Mouse (Mus musculus): Measurements from ENCODE around the gene Por.
A peak's percentile ranks its signal among the peaks of the same experiment; 100 is the strongest.

The Por gene

DNA sequence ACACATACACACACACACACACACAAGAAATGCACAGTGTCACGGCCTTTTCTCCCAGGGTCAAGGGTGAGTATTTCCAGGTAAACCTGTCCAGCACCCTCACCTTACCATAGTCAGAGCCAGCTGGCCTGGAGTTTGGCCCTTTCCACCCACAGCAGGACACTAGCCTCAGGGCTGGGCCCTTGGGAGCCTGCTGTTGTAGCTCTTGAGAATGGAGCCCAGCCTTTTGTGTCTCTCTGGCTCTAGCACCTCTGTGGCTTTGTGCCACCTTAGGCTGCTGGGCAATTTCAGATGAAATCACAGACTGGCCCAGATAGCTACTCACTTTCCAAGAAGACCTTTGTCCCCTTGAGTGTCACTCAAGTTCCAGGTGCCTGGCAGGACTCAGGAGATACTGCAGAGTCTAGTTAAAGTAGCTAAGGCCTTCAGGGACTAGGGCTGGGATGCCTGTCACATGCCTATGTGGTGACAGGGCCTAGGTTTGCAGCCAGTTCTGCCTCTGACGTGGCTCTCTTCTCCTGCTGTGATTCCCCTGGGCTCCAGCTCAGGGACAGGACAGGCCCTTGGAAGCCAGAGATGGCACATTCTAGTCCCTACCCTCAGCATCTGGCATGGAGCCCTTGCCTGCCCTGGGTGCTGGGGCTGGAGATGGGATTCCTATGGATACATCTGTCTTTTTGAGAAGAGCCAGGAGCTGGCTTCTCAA is 57.0 kb downstream of the Por start:
- DNase-seq (ENCODE audit: low spot score in 2 of 2) = no peak

DNA sequence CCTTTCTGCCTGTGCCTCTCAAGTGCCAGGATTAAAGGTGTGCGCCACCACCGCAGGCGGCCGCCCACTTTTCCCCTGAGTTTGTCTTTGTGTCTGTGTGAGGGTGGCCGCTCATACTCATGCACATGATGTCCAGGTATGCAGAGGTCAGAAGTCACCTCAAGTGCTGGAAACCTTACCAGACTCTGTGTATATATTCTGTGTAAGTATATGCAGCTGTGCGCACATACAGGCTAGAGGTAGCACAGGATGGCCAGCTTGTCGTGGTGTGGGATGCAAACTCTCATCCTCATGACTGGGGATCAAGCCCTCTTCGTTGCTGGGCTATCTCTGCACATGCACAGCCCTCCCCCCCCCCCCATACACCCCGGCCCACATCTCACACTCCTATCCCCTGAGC is 58.0 kb downstream of the Por start:
- DNase-seq (ENCODE audit: low spot score in 2 of 2) = no peak

GRCm38 (mm10) chr5:135728361-135728760 is 58.5 kb downstream of the Por start:
- DNase-seq (ENCODE audit: low spot score in 2 of 2) = no peak

GRCm38 (mm10) chr5:135729351-135729750 is 59.5 kb downstream of the Por start:
- no peak for DNase-seq (ENCODE audit: low spot score in 2 of 2)

- no peak for DNase-seq (ENCODE audit: low spot score in 2 of 2)
These were observed 60.4 kb downstream of the Por start for GRCm38 (mm10) chr5:135730278-135730677.

DNA sequence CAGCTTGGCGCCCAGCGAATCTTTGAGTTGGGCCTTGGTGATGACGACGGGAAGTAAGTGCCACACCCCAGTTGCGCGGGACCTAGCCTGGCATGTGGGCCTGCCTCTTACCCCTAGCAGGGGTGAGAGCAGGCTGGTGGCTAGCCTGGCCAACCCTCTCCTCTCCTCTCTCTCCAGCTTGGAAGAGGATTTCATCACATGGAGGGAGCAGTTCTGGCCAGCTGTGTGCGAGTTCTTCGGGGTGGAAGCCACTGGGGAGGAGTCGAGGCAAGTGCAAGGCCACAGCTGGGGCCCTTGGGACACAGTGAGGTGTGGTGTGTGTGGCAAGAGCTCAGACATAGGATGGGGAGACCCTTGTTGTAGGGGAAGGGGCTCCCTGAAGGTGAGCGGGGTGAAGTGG is 61.1 kb downstream of the Por start:
- DNase-seq (ENCODE audit: low spot score in 2 of 2) = no peak

GRCm38 (mm10) chr5:135731322-135731721 is 61.5 kb downstream of the Por start:
- no peak for DNase-seq (ENCODE audit: low spot score in 2 of 2)

DNA sequence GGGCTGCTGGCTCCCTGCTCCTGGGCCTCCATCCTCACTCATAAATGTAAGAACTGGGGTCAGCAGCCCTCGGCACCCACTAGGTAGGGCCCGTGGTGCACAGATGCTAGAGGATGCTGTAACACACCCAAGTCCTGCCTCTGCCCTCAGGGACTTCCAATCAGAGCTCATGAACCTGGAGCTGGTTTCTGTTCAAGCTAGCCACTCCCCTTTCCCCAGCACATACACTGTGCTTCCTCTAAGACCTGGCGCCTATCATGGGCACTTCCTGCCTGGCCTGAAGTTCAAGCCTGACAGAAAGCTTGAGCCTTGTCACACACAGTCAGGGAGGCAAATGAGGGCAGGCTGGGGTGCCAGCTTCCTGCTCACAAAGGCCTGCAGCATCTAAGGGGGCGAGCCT is 63.2 kb downstream of the Por start:
- DNase-seq (ENCODE audit: low spot score in 2 of 2) = no peak

- DNase-seq (ENCODE audit: low spot score in 2 of 2) = no peak
These were observed 64.3 kb downstream of the Por start for GRCm38 (mm10) chr5:135734057-135734680.

- no peak for DNase-seq (ENCODE audit: low spot score in 2 of 2)
These were observed 65.9 kb downstream of the Por start for GRCm38 (mm10) chr5:135735741-135736140.

- no peak for DNase-seq (ENCODE audit: low spot score in 2 of 2)
These were observed 66.7 kb downstream of the Por start for GRCm38 (mm10) chr5:135736544-135736943.

- DNase-seq (ENCODE audit: low spot score in 2 of 2) = peak; percentile 15 to 24
These were observed 67.3 kb downstream of the Por start for GRCm38 (mm10) chr5:135737154-135737553.

DNA sequence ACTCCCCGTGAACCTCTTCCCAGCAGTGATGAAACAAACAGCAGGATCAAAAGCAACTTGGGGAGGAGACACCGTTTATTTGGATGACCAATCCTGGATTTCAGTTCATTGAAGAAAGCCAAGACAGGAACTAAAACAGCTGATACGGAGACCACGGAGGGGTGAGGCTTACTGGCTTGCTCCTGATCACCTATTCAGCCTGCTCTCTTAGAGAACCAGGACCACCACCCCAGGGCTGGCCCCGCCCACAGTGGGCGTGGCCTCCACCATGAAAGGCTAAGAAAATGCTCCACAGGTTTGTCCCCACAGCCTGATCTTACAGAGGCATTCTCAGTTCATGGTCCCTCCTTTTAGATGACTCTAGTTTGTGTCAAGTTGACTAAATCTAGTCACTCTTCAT is 68.4 kb downstream of the Por start:
- DNase-seq (ENCODE audit: low spot score in 2 of 2) = no peak

GRCm38 (mm10) chr5:135742156-135742555 is 72.3 kb downstream of the Por start:
- DNase-seq (ENCODE audit: low spot score in 2 of 2) = no peak

- no peak for DNase-seq (ENCODE audit: low spot score in 2 of 2)
These were observed 73.3 kb downstream of the Por start for GRCm38 (mm10) chr5:135742941-135743740.

- peak; percentile 89 for DNase-seq (ENCODE audit: low spot score in 2 of 2)
These were observed 74.1 kb downstream of the Por start, which contains the start of gene Tmem120a for GRCm38 (mm10) chr5:135743741-135744609. TSS of gene Tmem120a (minus strand) at chr5:135744448.

DNA sequence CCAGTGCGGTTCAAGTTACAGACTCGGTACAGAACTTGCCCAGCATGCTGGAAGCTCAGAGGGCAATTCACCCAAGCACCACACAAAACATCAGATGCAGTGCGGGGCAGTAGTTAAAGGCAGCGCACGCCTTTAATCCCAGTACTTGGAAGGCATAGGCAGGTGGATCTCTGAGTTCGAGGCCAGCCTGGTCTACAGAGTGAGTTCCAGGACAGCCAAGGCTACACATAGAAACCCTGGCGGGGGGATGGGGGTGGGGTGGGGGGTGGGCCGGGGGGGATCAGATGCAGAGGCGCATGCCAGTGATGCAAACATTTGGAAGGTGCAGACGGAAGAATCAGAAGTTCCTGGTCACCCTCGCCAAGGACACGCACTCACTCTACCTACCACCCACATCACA is 74.9 kb downstream of the Por start:
- DNase-seq (ENCODE audit: low spot score in 2 of 2) = no peak

- no peak for DNase-seq (ENCODE audit: low spot score in 2 of 2)
These were observed 81.2 kb downstream of the Por start for GRCm38 (mm10) chr5:135751041-135751440.

GRCm38 (mm10) chr5:135751595-135751994 is 81.8 kb downstream of the Por start:
- DNase-seq (ENCODE audit: low spot score in 2 of 2) = no peak

GRCm38 (mm10) chr5:135761881-135762280 is 92.0 kb downstream of the Por start:
- no peak for DNase-seq (ENCODE audit: low spot score in 2 of 2)

GRCm38 (mm10) chr5:135763526-135763925 is 93.7 kb downstream of the Por start:
- DNase-seq (ENCODE audit: low spot score in 2 of 2) = peak; percentile 46 to 68

DNA sequence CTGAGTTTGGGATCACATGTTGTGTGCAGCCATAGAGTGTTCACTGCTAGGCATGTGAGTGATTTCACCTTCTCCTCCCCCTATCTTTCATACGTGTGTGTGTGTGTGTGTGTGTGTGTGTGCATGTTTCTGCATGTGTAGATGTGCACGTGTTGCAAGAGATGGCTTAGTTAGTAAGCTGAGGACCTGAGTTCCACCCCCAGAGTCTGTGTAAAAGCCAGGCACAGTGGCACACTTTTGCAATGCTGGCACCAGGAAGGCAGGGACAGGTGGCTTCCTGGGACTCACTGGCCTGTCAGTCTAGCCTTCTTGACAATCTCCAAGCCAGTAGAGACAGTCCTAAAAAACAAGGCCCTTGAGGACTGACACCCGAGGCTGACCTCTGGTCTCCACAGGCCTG is 95.1 kb downstream of the Por start:
- no peak for DNase-seq (ENCODE audit: low spot score in 2 of 2)

Data from natural killer cell, adult 2 months (primary cell).